Mouse (Mus musculus) large intestine, adult 2 months (tissue): Measurements from ENCODE around the gene Tcp11l1. TPM values are rescaled to one million over a fixed set of nuclear protein-coding genes. Genes with fewer than 3 reads are reported as not detected.

Experiments used
- DNase-seq: peaks from one replicate; pipeline ENCODE4 v3.0.0-alpha.2; 2012; ENCODE audit warnings: low read depth, low spot score
- WGBS: fragments of 180-500 bp; shearing (Covaris S2); methylation state at CpG from one replicate; pipeline ENCODE4 v1.1.7; 2018; 5-methylcytosine and 5-hydroxymethylcytosine counted together
- polyA plus RNA-seq: library from polyadenylated mRNA; depleted of rRNA; stranded (reverse); fragments of >200 nt; gene quantifications from 2 replicates; pipeline ENCODE4 v1.2.3, GENCODE M21; 2012; rRNA removed

The Tcp11l1 gene
- polyA plus RNA-seq = 0.97 and 1.6 TPM in 2 replicates

DNA sequence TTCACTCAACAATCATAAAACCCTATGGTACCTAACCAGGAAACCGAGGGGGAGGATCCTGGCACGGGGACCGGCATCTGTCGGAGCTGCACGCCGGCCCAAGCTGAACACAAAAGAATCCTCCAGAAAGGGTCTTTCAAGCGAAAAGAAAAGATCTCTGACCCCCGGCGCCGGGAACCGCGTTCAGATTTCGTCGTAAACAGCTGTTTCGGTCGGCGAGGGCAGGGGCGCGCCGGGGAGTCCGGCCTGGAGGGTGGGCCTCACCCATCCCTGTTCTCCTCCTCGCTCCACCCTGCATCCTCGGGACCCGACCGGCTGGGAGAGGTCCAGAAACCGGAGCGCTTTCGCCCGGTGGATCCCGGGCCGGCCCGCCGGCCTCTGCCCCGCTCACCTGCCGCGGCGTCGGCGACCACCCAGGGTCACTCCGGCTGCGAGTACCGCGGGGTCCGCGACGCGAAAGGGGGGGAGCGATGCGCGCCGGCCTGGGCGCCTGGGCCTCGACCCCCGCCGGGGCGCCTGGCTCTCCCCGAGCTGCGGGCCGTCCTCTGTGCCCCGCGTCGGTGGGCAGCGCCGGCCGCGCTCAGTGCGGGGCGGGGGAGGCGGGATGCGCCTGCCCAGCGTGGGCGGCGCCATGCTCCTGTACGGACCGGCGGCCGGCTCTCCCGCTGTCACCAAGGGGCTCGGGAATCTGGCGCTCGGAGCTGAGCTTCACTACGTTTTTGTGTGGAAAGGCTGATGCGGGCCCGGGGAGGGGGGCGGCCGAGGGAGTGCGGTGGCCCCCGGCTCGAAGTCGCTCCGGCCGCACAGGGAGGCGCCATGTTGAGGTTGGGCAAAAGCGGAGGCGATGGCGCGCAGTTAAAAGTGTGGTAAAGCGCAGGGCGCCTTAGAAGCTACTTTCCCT, at the start of gene Tcp11l1:
Tcp11l1 (minus strand) TSS at position 585 of the 901 bp plus-strand sequence.
- peak; percentile 3 for DNase-seq
- WGBS = under 1% methylated on average over 72 of the region's 99 CpGs

DNA sequence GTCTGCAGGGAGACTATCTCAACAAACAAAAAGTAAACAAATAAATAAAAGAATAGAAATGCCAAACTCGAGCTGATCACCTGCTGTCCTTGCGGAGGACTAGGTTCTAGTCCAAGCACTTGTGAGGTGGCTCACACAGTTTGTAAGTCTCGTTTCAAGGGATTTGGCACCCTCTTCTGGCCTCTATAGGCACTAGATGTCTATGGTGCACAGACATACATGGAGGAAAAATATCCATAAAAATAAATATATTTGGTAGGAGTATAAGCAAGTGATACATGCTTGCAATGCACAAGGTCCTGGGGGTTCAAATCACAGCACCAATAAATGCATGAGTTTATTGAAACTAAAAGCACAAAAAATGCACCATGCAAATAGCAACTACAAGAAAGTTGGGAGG, 38.6 kb upstream of the Tcp11l1 start:
- DNase-seq = no peak
- 47% methylated on average over 3 of the region's 3 CpGs for WGBS

GRCm38 (mm10) chr2:104748652-104749183, 36.7 kb upstream of the Tcp11l1 start:
- 53% methylated on average over 5 of the region's 5 CpGs for WGBS
- no peak for DNase-seq

DNA sequence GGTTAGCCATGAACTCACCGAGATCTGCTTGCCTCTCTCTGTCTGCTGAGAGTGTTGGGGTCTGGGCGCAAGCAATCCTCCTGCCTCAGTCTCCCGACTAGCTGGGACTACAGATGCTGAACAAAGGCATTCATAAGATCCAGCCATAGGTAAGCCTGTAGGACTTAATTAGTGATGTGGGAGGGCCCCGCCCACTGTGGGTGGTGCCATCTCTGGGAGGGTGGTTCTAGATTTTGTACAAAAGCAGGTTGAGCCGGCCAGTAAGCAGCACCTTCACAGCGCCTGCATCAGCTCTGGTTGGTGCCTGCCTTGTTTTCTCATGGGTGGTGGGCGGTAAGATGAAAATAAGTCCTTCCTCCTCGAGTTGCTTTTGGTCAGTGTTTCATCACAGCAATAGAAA, 34.3 kb upstream of the Tcp11l1 start:
- WGBS = 45% methylated on average over 8 of the region's 8 CpGs
- no peak for DNase-seq

DNA sequence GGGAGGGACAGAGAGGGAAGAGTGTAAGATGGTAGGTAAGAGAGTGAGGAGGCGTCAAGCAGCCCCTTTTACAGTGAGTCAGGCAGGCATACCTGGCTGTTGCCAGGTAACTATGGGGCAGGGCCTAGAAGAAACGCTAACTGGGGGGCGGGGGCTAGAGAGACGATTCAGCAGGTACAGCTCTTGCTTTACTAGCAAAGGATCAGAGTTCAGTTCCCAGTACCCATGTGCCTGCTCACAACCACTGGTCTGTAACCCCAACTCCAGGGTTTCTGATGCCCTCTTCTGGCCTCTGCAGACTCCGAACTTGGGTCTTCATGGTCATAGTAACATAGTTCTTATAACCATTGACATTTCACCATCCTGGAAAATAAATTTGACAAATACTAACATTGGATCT, 32.0 kb upstream of the Tcp11l1 start:
- DNase-seq = no peak
- WGBS = 45% methylated on average over 5 of the region's 5 CpGs

GRCm38 (mm10) chr2:104743160-104743559, 31.2 kb upstream of the Tcp11l1 start:
- DNase-seq = peak; percentile 21
- 21% methylated on average over 7 of the region's 7 CpGs for WGBS

GRCm38 (mm10) chr2:104742741-104743064, 30.7 kb upstream of the Tcp11l1 start, which contains the start of gene Depdc7:
Gene Depdc7 (minus strand): TSS chr2:104742878.
- peak; percentile 54 for DNase-seq
- under 1% methylated on average over 31 of the region's 31 CpGs for WGBS

- no peak for DNase-seq
- 6% methylated on average over 46 of the region's 46 CpGs for WGBS
Observed at GRCm38 (mm10) chr2:104741896-104742740, 30.1 kb upstream of the Tcp11l1 start.

GRCm38 (mm10) chr2:104741015-104741758, 29.2 kb upstream of the Tcp11l1 start:
- no peak for DNase-seq
- 63% methylated on average over 7 of the region's 7 CpGs for WGBS

GRCm38 (mm10) chr2:104740248-104740949, 28.4 kb upstream of the Tcp11l1 start:
- WGBS = 42% methylated on average over 7 of the region's 7 CpGs
- DNase-seq = no peak

- no peak for DNase-seq
- WGBS = 96% methylated on average over 2 of the region's 2 CpGs
Observed at GRCm38 (mm10) chr2:104739691-104740090, 27.7 kb upstream of the Tcp11l1 start.

- DNase-seq = no peak
- 59% methylated on average over 7 of the region's 7 CpGs for WGBS
Observed at GRCm38 (mm10) chr2:104736241-104736640, 24.3 kb upstream of the Tcp11l1 start.

- DNase-seq = no peak
- 69% methylated on average over 7 of the region's 7 CpGs for WGBS
Observed at GRCm38 (mm10) chr2:104732562-104733256, 20.7 kb upstream of the Tcp11l1 start.

GRCm38 (mm10) chr2:104732033-104732444, 20.1 kb upstream of the Tcp11l1 start:
- 77% methylated on average over 9 of the region's 9 CpGs for WGBS
- no peak for DNase-seq

DNA sequence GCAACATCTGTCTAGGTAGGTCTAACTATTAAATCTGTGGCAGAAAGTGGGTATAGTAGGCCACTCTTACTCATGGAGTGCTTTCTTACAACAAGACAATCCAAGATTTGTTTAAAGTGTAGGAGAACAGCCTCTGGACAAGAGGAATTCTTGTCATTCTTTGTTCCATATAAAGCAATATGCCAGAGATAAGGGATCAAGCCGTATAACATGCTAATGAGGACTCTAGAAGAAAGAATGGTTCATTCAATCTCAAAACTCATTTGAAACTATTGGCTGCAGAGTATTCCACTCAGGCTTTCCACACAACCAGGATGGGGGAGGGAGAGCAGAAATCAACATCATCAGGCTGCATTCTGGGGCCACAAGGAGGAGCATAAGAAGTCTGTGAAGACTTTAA, 15.4 kb upstream of the Tcp11l1 start:
- 53% methylated on average over 1 of the region's 1 CpGs for WGBS
- no peak for DNase-seq

- WGBS = 9% methylated on average over 3 of the region's 3 CpGs
- no peak for DNase-seq
Observed at GRCm38 (mm10) chr2:104722021-104722420, 10.1 kb upstream of the Tcp11l1 start.

DNA sequence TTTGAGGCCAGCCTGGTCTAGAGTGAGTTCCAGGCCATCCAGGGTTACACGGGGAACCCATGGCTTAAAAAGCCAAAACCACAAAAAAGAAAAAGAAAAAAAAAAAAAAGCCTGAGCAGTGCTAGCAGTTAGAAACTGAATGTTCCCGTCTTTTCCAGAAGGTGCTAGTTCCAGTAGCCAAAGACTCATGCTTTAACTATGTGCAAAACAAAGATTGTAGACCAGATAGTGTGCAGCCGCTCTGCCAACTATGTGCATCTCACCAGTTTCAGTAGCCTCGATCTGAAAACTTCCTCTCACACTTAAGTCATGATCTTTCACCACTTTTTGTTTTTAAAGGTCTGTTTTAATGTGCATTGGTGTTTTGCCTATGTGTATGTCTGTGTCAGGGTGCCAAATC, 5.9 kb upstream of the Tcp11l1 start:
- 73% methylated on average over 4 of the region's 4 CpGs for WGBS
- DNase-seq = no peak

GRCm38 (mm10) chr2:104717231-104717735, 5.3 kb upstream of the Tcp11l1 start:
- DNase-seq = no peak
- 84% methylated on average over 2 of the region's 2 CpGs for WGBS
